Mouse (Mus musculus) duodenum, adult 2 months (tissue): ENCODE data around the gene Megf8. TPM values are rescaled to one million over a fixed set of nuclear protein-coding genes. Genes with fewer than 3 reads are reported as not detected.

Source experiments
- polyA plus RNA-seq: library from polyadenylated mRNA; depleted of rRNA; stranded (reverse); fragments of >200 nt; gene quantifications from 2 replicates; pipeline ENCODE4 v1.2.3, GENCODE M21; 2012; ENCODE audit warnings: low replicate concordance; rRNA removed

The Megf8 gene
- polyA plus RNA-seq = 21.0 and 22.1 TPM in 2 replicates

DNA sequence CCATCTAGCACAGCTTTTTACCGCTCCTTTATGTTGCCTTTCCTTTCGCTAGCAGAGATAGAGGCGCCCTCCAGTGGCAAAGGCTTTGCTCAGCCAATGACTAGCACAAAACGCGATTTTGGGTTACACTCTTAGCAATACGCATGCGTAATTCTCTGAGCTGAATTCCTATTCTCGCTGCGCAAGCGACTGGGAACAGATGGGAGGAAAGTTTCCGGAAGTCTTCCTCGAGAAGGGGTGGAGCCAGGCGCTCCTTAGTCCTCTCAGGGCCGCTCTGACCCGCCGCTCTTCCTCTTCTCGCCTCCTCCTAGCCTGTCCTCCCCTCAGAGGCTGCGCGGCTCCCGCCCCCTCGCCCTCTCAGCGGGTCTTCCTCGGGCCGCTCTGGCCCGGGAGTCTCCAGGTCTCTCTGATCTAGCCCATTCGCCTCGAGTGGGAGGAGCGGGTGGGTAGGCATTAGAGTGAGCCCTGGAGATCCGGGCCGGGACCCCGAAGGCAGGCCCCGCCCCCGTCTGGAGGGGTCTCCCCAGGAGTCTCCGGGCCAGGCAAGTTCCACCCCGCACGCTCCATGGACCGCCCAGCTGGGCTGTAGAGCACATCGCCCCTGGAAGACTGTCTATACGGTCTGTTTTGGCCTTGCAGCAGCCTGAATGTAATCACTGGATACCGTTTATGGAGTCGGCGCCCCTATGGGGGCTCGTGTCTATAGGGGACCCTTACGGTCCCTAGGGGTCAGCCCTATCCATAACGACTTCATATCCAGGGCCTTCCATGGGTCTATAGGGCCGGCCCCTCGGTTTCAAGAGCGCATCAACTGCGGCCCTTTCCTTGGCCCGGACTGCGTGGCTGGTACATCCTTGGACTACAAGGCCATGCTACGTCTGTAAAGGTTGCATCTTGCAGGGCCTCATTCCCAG is at the start of gene Megf8:
Megf8 (plus strand) TSS at position 633 of the 914 bp plus-strand sequence.

GRCm38 (mm10) chr7:25267301-25267750 is 49.6 kb upstream of the Megf8 start, which contains the start of gene Cic:
TSS of gene Cic (plus strand) at chr7:25267704.

GRCm38 (mm10) chr7:25297454-25298325 is 19.3 kb upstream of the Megf8 start, which contains the start of gene Pafah1b3:
TSS of gene Pafah1b3 (minus strand) at chr7:25297986.

DNA sequence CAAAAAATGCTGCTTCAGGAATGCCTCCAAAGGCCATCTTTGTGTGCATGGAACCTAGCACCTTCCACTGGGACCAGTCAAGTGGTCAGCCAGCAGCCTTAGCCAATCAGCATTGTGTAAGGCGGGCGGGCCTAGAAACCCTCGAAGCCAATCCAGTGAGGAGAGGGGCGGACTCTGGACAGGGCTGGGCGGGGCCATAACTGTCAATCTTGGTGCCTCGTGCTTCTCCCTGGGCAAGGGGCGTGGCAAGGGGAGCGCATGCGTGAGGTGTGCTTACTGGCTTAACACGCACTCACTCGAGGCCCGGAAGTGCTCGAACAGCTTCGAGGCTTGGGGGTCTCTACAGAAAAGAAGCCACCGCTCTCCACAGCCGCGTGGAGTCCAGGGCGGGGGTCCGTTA is 15.9 kb upstream of the Megf8 start, which contains the start of gene Prr19:
Prr19 (plus strand) TSS at position 349 of the 400 bp plus-strand sequence.

DNA sequence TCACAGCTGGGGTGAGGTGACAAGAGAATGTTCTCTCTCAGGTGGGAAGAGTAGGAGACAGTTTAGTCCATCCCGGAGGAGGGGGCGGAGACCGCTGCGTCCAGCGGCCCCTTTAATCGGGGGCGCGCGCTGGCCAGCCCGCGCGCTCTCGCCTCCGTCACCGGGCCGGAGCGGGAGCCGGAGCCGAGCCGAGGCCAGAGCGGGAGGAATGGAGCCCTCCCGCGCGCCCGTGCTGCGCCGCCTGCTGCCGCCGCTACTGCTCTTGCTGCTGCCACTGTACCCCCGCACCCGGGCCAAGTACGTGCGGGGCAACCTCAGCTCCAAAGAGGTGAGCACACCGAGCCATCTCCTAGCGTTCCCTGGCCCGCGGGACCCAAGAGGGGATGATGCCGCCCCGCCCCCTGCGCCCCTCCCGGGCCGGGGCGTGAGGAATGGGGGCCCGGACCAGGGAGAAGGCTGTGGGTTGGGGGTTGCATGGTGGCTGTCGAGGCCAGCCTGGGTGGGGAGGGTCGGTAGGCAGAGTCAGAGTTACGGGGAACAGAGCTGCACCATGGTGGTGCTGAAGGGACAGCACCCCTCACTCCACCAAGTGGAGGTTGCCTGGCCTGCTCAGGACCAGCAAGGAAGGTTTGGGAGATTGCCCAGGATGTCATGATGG is 10.9 kb upstream of the Megf8 start, which contains the start of gene Tmem145:
Tmem145 (plus strand) TSS at position 151 of the 658 bp plus-strand sequence.

GRCm38 (mm10) chr7:25369058-25369749 is 52.2 kb downstream of the Megf8 start, which contains the start of gene Cnfn:
TSS of gene Cnfn (minus strand) at chr7:25369724.

DNA sequence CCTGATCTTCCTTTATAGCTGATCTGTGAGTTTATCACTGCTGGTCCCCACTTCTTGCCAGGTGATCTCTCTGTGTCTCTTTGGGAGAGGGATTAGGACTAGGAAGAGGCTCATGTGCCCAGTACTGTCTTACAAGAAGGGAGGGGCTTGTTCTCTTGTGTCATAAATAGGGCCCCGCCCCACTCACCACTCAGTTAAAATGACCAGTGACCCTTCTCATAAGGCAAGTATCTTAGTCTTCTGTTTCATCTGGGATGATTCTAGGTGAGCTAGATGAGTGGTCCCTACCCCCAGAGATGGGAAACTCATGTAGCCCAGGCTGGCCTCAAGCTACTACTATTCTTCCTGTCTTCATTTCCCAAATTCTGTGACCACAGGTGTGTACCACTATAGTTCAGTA is 81.6 kb downstream of the Megf8 start, which contains the start of gene Lipe:
Lipe (minus strand) TSS at position 101 of the 400 bp plus-strand sequence.

DNA sequence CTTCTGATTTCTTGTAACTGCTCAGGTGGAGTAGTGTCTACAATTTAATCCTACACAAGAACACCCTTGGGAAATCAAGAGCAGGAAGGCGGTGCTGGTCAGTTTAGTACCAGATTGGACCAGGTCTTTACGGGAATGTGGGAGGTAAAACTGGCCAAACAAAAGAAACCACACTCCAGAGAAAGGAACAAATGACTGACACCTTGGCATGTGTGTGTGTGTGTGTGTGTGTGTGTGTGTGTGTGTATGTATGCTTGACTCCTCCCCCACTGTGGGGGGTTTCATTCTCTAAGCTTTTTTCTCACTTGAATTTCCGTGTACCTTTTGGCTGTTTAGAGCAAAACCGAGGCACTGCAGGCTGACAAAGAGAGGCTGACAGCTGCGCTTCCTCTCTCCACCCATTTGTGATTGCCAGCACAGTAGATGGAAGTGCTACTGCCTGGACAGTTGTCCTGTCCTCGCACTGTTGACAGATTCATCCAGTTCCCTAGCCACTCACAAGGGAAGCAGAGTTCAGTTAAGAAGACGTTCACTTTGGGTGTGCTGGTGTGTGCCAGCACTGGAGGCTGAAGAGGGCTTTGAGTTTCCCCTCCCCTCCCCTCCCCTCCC is 96.0 kb downstream of the Megf8 start, which contains the start of gene Cxcl17:
Cxcl17 (minus strand) TSS at position 54 of the 609 bp plus-strand sequence.

Other genes starting within 250 kb of the Megf8 start
- gene Grik5, start 244.8 kb upstream of the Megf8 start, polyA plus RNA-seq = 19.8 and 24.4 TPM in 2 replicates
- 34.5 and 39.7 TPM in 2 replicates for gene Zfp574, start 244.6 kb upstream of the Megf8 start, polyA plus RNA-seq
- gene Pou2f2, start 137.4 kb upstream of the Megf8 start, polyA plus RNA-seq = 1.8 and 3.3 TPM in 2 replicates
- gene Dedd2, start 96.5 kb upstream of the Megf8 start, polyA plus RNA-seq = 45.9 and 104 TPM in 2 replicates
- gene Zfp526, start 95.7 kb upstream of the Megf8 start, polyA plus RNA-seq = 6.1 and 7.0 TPM in 2 replicates
- gene Gsk3a, start 79.3 kb upstream of the Megf8 start, polyA plus RNA-seq = 141 and 179 TPM in 2 replicates
- 40.7 and 44.2 TPM in 2 replicates for gene Erf, start 66.4 kb upstream of the Megf8 start, polyA plus RNA-seq
- gene Cic, start 49.5 kb upstream of the Megf8 start, polyA plus RNA-seq = 54.5 and 62.2 TPM in 2 replicates
- gene Pafah1b3, start 19.2 kb upstream of the Megf8 start, polyA plus RNA-seq = 86.5 and 148 TPM in 2 replicates
- gene Prr19, start 15.8 kb upstream of the Megf8 start, polyA plus RNA-seq = 0.07 TPM in 1 of 2 replicates, not detected in the other
- gene Tmem145, start 11.1 kb upstream of the Megf8 start, polyA plus RNA-seq = 0.64 and 1.5 TPM in 2 replicates
- 1.1 TPM in 1 of 2 replicates, not detected in the other for gene Cnfn, start 52.6 kb downstream of the Megf8 start, polyA plus RNA-seq
- 65.3 and 226 TPM in 2 replicates for gene Lipe, start 81.5 kb downstream of the Megf8 start, polyA plus RNA-seq
- 1.9 TPM in 1 of 2 replicates, not detected in the other for gene Cxcl17, start 95.7 kb downstream of the Megf8 start, polyA plus RNA-seq
- 97.6 and 182 TPM in 2 replicates for gene Ceacam1, start 160.4 kb downstream of the Megf8 start, polyA plus RNA-seq
- gene Ceacam2, start 222.7 kb downstream of the Megf8 start, polyA plus RNA-seq = 0.36 and 0.39 TPM in 2 replicates